Mouse (Mus musculus): ENCODE measurements at regions not wholly inside any gene's neighbourhood (a gene's known extent, or its start where the extent isn't known, plus 50 kb on each side); places are given as distances from the start of the nearest gene placed in this dataset.
A peak's percentile ranks its signal among the peaks of the same experiment; 100 is the strongest.

GRCm38 (mm10) chr10:72391397-72391796 lies 263.2 kb upstream of the Zwint start:
- ATAC-seq (ENCODE audit: low FRiP score, low read depth), result no peak
- no peak for DNase-seq (ENCODE audit: low spot score)
- no peak overlapping the region for H3K4me3 ChIP-seq (replicated peaks; ENCODE audit: low read length)
- H3K9me3 ChIP-seq (ENCODE audit: control insufficient read depth, low read length), result no peaks in the 10 kb centered on the region
- no peak overlapping the region for H3K9ac ChIP-seq (ENCODE audit: low read depth, low read length, severe bottlenecking)
- H3K36me3 ChIP-seq (ENCODE audit: control insufficient read depth, insufficient read depth, low read length), result no peaks in the 10 kb centered on the region
- WGBS, result 93% methylated on average over 1 of the region's 1 CpGs
- H3K27me3 ChIP-seq (ENCODE audit: control insufficient read depth, insufficient read depth, low read length), result no peaks in the 10 kb centered on the region
- no peak for TF ChIP-seq POLR2A (IDR thresholded peaks at IDR 0.05; ENCODE audit: borderline replicate concordance, extremely low read depth, insufficient read depth, insufficient read length)
- no peak overlapping the region for H3K4me2 ChIP-seq (replicated peaks; ENCODE audit: low read depth, low read length, severe bottlenecking)
- H3K4me1 ChIP-seq (ENCODE audit: control insufficient read depth, insufficient read depth, low read length), result no peaks in the 10 kb centered on the region; the same call in 1 of the 2 replicates
- no peak overlapping the region for H3K27ac ChIP-seq (replicated peaks; ENCODE audit: low read depth, low read length)

DNA sequence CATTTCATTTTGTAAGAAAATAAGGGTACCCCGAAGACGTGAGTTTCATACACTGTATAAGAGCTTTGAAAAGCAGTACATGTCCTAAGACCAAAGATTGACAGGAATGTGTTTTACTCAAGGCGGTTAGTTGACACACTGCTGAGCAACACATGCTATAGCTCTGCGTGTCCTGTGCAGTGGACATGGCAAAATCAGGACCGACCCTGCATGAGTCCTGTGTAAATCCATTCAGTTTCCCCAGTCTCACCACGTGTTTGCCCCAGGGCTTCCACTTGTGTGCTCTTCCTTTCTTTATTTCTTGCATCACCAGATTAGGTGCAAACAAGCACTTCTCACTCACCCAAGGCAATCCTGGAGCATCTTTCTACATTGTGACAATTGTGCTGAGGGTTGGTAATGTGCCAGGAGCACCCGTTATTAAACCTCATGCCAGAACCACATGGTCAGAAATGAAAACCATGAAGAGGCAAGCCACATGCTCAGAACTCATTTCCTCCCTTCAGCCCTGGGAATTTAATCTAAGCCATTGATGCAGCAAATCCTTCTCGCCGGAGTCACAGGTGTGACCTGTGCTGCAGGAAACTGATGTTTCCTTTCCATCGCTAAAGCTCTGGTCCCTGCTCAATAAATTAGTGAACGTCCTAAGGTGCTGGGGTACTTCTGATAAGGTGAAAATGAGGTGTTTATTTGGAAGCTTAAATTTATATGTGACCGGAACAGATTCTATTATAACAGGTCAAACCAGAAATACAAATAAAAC lies 261.2 kb upstream of the Zwint start:
- DNase-seq (ENCODE audit: low spot score), result no peak
- Histone ChIP-seq H3K4me1 (ENCODE audit: control insufficient read depth, insufficient read depth, low read length) (no peaks in the 10 kb centered on the region; the same call in 1 of the 2 replicates), H3K4me2 (replicated peaks; ENCODE audit: low read depth, low read length, severe bottlenecking) (no peak overlapping the region), H3K27me3 (ENCODE audit: control insufficient read depth, insufficient read depth, low read length) (no peaks in the 10 kb centered on the region), H3K9ac (ENCODE audit: low read depth, low read length, severe bottlenecking) (no peak overlapping the region), H3K9me3 (ENCODE audit: control insufficient read depth, low read length) (no peaks in the 10 kb centered on the region), H3K36me3 (ENCODE audit: control insufficient read depth, insufficient read depth, low read length) (no peaks in the 10 kb centered on the region), H3K4me3 (replicated peaks; ENCODE audit: low read length) (no peak overlapping the region), H3K27ac (replicated peaks; ENCODE audit: low read depth, low read length) (no peak overlapping the region)
- peak; percentile 37 for ATAC-seq (ENCODE audit: low FRiP score, low read depth)
- TF ChIP-seq POLR2A (IDR thresholded peaks at IDR 0.05; ENCODE audit: borderline replicate concordance, extremely low read depth, insufficient read depth, insufficient read length), result no peak
- WGBS, result 44% methylated on average over 12 of the region's 12 CpGs

GRCm38 (mm10) chr10:72394367-72394766 lies 260.3 kb upstream of the Zwint start:
- no peaks in the 10 kb centered on the region for H3K9me3 ChIP-seq (ENCODE audit: control insufficient read depth, low read length)
- H3K36me3 ChIP-seq (ENCODE audit: control insufficient read depth, insufficient read depth, low read length), result no peaks in the 10 kb centered on the region
- no peak overlapping the region for H3K9ac ChIP-seq (ENCODE audit: low read depth, low read length, severe bottlenecking)
- DNase-seq (ENCODE audit: low spot score), result no peak
- 98% methylated on average over 1 of the region's 1 CpGs for WGBS
- no peaks in the 10 kb centered on the region; the same call in 1 of the 2 replicates for H3K4me1 ChIP-seq (ENCODE audit: control insufficient read depth, insufficient read depth, low read length)
- no peak overlapping the region for H3K4me2 ChIP-seq (replicated peaks; ENCODE audit: low read depth, low read length, severe bottlenecking)
- no peak overlapping the region for H3K4me3 ChIP-seq (replicated peaks; ENCODE audit: low read length)
- no peak overlapping the region for H3K27ac ChIP-seq (replicated peaks; ENCODE audit: low read depth, low read length)
- no peak for ATAC-seq (ENCODE audit: low FRiP score, low read depth)
- H3K27me3 ChIP-seq (ENCODE audit: control insufficient read depth, insufficient read depth, low read length), result no peaks in the 10 kb centered on the region
- no peak for TF ChIP-seq POLR2A (IDR thresholded peaks at IDR 0.05; ENCODE audit: borderline replicate concordance, extremely low read depth, insufficient read depth, insufficient read length)

- no peak overlapping the region for H3K4me3 ChIP-seq (replicated peaks; ENCODE audit: low read length)
- ATAC-seq (ENCODE audit: low FRiP score, low read depth) (no peak), DNase-seq (ENCODE audit: low spot score) (no peak)
- no peak overlapping the region for H3K4me2 ChIP-seq (replicated peaks; ENCODE audit: low read depth, low read length, severe bottlenecking)
- 61% methylated on average over 4 of the region's 4 CpGs for WGBS
- no peaks in the 10 kb centered on the region for H3K36me3 ChIP-seq (ENCODE audit: control insufficient read depth, insufficient read depth, low read length)
- TF ChIP-seq POLR2A (IDR thresholded peaks at IDR 0.05; ENCODE audit: borderline replicate concordance, extremely low read depth, insufficient read depth, insufficient read length), result no peak
- no peak overlapping the region for H3K9ac ChIP-seq (ENCODE audit: low read depth, low read length, severe bottlenecking)
- H3K27me3 ChIP-seq (ENCODE audit: control insufficient read depth, insufficient read depth, low read length), result no peaks in the 10 kb centered on the region
- H3K9me3 ChIP-seq (ENCODE audit: control insufficient read depth, low read length), result no peaks in the 10 kb centered on the region
- H3K4me1 ChIP-seq (ENCODE audit: control insufficient read depth, insufficient read depth, low read length), result no peaks in the 10 kb centered on the region
- no peak overlapping the region for H3K27ac ChIP-seq (replicated peaks; ENCODE audit: low read depth, low read length)
Observed at GRCm38 (mm10) chr10:72403290-72403689, 251.4 kb upstream of the Zwint start.

DNA sequence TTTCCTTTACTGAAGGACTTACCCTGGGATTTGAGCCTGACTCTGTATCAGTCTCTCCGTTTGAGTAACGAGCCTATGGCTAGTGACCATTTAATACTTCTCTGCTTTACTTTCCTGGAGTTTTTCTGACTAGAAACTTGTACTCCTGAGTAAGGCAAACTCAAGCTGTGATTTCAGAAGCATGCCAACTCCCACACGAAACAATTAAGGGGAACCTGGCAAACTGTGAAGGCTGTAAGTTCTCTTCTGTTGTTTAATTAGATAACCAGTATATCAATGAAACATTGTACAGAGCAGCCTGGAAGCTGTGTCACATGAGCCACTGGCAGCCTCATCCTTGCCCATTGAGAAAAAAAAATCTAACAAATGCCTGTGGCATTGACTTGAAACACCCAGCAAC lies 244.3 kb upstream of the Zwint start:
- peaks cover 4% of the 10 kb centered on the region; the same call in 1 of the 2 replicates for H3K4me1 ChIP-seq (ENCODE audit: control insufficient read depth, insufficient read depth, low read length)
- 40% methylated on average over 3 of the region's 3 CpGs for WGBS
- H3K4me2 ChIP-seq (replicated peaks; ENCODE audit: low read depth, low read length, severe bottlenecking), result no peak overlapping the region
- ATAC-seq (ENCODE audit: low FRiP score, low read depth) (no peak), DNase-seq (ENCODE audit: low spot score) (no peak)
- H3K27ac ChIP-seq (replicated peaks; ENCODE audit: low read depth, low read length), result no peak overlapping the region
- no peak for TF ChIP-seq POLR2A (IDR thresholded peaks at IDR 0.05; ENCODE audit: borderline replicate concordance, extremely low read depth, insufficient read depth, insufficient read length)
- no peaks in the 10 kb centered on the region for H3K36me3 ChIP-seq (ENCODE audit: control insufficient read depth, insufficient read depth, low read length)
- no peaks in the 10 kb centered on the region for H3K9me3 ChIP-seq (ENCODE audit: control insufficient read depth, low read length)
- H3K27me3 ChIP-seq (ENCODE audit: control insufficient read depth, insufficient read depth, low read length), result no peaks in the 10 kb centered on the region
- H3K9ac ChIP-seq (ENCODE audit: low read depth, low read length, severe bottlenecking), result no peak overlapping the region
- no peak overlapping the region for H3K4me3 ChIP-seq (replicated peaks; ENCODE audit: low read length)
